Mouse (Mus musculus) stomach, postnatal 0 days (tissue): ENCODE measurements around the gene Brwd1.

Experiments
- CTCF ChIP-seq: IDR thresholded peaks from 2 replicates; pipeline ENCODE4 v1.5.1; 2016; ENCODE audit warnings: antibody characterized with exemption, low read depth, mild to moderate bottlenecking, moderate library complexity
- EP300 ChIP-seq: optimal IDR thresholded peaks from 2 replicates; pipeline ENCODE3; 2016; ENCODE audit warnings: antibody characterized with exemption

DNA sequence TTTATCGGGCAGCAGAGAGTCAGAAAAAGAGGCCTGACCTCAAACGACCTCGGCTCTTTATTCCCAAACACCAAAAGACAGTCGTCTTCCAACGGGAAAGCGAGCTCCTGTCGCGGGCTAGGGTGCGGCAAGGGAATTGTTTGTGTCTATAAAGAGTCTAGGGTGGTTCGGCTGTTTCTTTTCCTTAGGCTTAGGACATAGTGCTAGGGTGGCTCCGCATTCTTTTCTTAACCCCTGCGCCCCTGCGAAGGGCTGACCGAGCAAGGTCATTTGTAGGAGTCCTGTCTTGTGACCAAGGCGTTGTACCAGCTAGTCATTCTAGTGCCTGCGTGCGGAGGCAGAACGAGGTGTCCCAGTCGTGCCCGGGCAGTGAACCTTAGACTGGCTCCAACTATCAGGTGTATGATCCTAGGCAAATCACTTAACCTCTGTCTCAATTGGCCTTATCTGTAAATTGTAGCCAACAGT lies 887 bp upstream of the Brwd1 start:
- TF ChIP-seq CTCF (no peak), EP300 (no peak)
